Mouse (Mus musculus): ENCODE results near the gene Six1.

Six1 gene

DNA sequence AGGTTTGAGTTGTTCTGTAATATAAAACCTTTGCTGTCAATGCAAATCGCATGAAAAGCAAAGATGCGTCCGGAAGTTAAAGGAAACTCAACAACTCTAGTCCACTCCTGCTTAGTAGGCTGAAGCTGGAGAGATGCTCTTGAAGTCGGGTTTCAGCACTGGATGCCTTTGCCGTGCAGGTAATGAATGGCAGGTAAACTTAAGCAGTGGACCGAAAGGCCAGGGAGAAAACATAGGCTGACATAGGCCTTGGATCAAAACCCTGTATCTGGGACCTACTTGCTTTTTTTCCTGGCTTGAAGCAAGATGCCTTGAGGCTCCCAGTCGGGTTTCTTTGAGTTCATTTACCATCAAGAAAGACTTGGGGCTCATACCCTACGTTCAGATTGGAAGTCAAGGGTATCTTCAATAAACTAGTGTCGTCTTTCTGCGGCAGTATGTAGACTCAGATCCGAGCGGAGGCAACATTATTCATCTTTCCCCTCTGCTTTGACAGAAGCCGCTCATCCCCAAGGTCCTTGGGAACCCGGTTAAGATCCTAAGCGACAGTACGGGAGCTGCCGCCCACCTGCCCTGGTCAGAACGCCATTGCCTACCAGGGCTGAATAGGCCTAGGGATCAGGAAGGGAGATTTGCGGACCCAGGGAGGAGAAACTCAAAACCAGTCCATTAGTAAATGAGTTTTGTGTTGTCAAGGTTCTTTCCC is 4.0 kb downstream of the Six1 start:
- DNase-seq: no peak

DNA sequence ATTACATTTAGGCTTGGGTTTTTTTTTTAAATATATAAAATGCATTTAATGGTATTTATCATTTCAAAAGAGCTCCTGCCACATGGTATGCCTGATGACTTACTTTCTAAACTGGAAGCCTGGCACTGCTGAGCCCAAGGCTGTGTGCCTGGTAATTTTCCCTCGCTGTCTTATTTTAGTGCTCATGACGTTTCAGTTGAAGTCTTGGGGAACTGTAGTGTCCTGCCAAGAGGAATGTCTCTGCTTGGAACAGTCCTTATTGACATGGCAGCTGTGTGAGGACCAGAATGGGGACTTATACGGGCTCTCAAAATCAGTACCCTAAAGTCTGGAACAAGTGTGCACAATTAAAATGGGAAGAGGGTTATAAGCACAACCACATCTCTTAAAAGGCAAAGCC is 5.2 kb downstream of the Six1 start:
- DNase-seq: no peak

DNA sequence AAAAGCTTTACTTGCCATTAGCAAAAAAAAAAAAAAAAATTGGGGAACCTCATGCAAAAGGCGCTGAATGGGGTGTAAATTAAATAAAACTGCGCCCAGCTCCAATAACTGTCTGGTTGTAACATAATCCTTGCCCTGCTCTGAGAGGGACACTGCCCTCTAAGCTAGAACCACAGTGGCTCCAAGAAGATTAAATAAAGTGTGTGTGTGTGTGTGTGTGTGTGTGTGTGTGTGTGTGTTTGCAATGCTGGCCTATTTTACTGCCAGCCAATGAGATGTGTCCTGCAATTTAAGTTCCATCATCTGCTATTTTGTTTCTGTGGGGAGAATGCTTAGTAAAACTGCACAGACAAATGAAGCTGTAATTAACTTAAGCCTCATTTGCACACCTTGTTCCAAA is 6.1 kb downstream of the Six1 start:
- no peak for DNase-seq

DNA sequence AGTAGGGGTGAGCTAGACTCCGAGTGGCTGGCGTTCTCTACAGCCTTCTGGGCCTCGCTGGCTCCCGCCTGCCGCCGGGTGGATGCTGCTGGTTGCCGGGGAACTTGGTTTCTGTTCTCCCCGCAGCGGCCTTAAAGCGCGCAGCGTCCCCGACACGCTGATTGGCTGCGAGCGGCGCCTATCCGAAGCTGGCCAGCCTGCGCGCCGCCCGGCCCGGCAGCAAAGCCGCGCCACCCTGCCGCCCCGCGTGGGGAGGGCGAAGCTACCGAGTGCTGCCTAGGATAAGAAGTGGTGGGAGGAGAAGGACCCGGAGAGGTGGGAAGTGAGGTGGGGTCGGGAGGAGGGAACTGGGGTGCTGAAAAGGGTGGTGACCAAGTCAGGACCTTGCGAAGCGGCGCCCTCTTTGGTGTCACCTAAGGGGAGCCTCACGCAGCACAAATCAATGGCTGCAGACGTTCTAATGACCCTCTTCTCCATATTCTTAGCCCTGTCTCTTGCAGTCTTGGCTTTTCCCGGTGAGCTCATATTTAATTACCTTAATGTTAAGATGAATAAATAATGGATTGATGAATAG is 7.0 kb downstream of the Six1 start:
- peak; percentile 41 to 57 for DNase-seq

DNA sequence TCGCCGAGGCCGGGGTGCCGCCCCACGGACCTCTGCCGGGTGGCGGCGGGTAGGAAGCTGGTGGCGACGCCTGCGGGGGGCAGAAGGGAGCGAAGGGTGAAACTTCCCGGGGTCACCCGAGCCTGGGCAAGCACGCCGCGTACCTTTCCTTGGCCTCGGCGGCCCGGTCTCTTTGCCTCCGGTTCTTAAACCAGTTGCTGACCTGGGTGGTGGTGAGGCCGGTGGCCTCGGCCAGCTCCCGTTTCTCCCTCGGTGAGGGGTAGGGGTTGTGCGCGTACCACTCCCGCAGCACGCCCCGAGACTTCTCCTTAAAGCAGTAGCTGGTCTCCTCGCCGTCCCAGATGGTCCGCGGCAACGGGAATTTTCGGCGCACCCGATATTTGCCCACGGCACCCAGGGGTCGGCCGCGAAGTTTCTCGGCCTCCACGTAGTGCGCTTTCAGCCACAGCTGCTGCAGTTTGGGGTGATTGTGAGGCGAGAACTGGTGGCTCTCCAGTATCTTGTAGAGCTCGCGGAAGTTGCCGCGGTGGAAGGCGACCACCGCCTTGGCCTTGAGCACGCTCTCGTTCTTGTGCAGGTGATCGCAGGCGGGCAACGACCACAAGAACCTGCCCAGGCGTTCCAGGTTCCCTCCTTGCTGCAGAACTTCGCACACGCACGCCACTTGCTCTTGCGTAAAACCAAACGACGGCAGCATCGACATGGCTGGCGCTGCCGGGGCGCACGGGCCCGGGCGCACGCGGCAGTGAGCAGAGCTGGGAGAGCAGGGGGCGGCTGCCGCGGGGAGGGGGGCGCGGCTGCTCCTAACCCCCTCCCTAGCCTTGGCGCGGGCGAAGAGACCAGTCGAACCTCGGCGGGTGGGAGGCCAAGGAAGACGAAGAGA is 7.7 kb downstream of the Six1 start:
- peak; percentile 29 to 38 for DNase-seq

DNA sequence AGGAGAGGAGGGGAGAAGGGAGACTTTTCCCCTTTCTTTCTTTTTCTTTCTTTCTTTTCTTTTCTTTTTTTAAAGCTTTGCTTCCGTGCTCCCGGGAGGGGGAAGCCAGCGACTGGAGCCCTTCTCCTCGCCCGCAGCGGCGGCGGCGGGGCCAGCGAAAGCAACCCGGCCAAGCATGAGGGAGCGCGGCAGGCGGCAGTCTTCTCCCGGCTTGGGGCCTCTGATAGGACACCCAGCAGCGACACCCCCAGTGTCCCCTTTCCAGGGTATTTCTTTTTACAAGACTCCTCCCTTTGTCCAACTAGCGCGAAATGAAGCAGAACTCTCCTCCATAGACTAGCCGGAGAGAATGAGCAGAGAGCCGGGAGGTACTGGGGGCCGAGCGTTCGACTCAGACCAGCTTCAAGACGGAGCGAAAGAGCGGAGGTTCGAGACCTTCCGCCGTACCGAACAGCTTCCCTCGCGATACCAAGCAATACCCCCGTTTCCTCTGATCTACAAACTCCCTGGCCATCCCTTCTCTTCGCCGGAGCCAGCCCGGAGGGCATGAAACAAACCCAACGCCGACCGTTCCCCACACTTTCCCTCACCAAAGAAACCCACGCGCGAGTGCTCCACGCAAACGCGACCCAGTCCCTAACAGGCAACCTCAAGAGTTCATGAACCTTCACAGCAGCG is 8.5 kb downstream of the Six1 start:
- peak in 1 of 2 experiments; percentile 42 for DNase-seq

DNA sequence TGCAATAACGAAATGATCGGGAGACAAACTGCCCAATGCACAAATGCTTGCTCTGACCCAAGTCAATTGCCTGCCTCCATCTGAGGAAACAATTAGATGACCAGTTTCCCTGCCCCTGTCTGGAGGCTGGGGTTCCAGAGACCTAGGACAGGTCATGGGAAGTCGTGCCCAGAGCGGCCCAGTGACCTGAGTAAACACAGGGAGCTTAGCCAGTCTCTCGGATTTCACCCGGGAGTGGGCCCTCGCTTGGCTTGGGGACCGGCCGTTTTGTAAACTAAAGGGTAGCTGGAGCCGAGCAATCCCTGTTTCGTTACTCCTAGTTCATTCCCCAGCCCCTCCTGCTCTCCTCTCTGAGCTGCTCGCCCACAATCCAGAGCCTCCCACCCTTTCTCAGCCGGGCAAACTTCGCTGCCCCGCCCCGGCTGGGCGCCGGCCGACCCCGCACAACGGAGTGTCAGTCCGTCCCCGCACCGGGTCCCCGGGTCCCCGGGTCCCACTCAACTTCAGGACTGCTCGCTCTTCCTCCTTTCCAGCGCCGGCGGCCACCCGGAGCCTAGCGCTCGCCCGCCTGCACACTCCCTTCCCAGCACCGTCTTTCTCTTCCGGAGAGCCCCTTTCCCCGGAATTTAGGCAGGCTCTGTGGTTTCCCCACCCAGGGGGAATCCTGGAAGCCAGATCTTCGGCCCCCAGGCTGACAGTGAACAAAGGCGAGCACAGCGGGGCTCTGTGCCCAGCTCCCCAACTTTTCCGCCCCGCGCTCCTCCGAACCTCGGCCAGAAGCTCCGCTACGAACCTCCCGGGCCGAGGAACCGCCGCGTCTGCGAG is 9.3 kb downstream of the Six1 start:
- peak in 1 of 2 experiments; percentile 33 for DNase-seq

DNA sequence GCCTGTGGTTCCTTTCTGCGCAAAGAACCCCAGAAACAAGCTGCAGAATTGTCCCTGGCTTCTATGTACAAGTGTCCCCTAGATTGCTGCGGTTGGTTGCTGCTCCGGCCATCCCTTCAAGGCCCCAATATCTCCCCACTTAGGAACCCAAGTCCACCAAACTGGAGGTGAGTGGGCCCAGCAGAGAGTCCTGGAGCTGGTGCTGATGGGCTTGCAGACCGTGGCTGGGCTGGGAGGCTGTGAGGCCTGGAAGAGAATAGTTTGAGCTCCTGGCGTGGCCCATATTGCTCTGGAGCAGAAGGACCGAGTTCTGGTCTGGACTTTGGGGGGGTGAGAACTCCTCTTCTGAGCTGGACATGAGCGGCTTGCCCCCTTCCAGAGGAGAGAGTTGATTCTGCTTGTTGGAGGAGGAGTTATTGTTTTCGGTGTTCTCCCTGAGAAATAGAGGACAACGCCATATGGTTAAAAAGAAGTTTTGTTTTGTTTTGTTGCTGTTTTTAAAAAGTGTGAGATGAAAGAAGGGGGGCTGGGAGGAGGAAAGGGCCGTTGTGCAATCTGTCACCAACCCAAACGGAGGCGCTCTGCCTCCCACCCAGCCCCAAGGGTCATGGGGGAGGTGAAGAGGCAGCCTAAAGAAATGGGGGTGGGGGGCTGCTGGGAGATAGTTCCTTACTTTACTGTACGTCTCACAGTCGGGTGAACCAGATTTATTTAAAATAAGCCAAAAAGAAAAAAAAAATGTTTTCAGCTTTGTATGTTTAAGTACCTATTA is 10.1 kb downstream of the Six1 start:
- DNase-seq: peak in 1 of 2 experiments; percentile 9

DNA sequence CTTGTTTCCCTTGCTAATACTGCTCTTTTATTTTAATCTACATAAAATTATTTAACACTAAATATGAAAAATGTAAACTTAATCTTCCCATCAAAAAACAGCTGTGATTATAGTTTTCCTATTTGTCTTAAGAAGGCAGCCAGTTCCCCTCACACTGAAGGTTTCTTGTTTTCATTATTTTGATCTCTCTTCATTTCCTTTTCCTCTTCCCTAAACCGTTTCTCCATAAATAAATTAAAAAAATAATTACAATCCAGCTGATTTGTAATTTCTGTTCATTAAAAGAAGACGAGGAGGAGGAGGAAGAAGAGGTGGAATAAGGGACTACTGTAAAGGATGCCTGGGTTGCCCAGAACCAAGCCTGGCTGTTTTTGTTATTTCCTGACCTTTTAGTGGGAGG is 10.8 kb downstream of the Six1 start:
- DNase-seq: no peak

DNA sequence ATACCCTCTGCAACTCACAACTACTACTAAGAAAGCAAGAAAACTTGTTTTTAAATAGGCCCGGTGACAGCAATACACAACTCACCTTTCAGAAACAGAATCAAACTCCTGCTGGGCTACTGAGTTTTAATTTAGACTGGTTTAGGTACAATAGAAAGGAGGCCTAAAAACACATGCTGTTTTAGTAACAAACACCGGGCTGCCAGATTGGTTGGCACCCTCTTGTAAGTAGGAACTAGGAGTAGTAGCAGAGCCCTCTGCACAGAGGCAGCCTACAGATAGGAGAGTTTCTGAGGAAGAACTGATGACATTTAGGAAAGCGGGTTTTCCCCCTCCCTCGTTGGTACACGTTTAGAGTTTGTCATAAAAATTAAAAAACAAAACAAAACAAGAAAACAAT is 11.3 kb downstream of the Six1 start:
- DNase-seq: no peak

DNA sequence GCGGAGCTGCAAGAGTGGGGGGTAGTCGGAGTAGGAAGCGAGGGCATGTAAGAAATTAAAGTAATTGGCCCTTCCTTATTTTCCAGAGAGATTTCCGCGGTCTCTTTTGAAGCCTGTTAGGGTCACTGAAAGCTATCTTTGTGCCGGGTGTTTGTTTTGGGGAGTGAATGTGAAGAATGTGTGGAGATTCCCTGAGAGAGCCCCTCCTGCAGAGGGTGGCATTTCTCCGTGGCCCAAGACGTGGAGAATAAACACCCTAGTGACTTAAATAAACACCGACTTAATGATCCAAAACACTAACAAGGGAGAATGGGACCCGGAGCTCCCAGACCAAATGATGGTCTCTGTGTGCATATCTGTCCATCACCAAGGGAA is 12.4 kb downstream of the Six1 start:
- DNase-seq: no peak

DNA sequence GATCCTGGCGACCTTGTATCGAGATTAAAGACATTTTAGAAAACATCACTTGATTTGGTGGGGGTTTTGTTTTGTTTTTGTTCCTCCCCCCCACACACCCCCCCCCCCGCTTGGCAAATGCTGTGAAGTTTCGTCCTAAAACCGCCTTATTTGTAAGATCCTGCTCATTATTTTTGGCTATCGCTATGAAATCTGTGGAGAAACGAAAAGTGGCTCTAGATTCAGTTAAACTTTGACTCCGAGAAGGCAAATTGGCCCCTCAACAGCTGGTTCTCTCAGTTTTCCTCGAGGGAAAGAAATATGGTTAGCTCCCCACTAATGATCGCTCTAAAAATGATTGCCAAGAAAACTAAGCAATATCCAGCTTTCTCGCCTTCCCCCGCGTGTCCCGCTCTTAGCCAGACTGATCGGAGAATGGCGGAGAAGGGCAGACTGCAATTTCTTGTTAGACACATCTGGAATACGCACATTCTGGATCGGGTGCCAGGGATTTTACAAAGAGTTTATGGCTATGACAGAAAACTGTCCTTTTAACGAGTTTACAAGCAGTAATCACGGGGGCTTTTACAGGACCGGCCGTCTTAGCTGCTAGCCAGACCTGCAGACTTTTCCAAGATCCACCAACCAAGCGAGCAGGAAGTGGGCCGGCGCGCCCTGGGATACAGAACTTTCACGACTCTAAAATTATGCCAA is 13.0 kb downstream of the Six1 start:
- DNase-seq: peak in 1 of 2 experiments; percentile 8

DNA sequence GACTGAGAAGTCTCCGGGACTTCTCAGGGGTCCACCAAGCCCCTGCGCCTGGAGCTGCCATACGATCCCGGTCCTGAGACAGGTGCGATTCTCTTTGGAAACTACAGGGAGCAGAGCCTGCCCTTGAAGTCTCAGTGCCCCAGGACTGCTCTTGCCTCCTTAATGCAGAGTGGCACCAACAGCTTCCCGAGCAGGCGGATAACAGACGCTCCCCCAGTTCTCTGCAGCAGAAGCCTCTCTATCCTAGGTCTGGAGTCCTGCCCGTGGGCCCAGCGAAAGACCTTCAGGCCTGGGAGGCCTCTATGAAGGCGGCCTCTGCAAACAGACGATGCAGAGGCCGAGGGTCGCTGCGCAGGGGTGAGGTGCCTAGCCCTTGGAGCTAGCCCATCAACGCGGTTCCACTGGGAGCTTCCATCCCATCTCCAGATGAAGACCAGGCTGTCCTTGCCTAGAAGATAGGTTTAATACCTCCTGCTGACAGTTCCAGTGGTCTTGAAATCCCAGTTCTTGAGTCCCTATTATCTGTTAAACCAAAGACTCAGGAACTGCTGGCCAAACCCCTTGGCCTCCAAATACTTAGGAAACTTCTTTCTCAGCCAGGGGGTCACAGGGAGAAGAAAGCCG is 13.6 kb downstream of the Six1 start:
- DNase-seq: no peak

DNA sequence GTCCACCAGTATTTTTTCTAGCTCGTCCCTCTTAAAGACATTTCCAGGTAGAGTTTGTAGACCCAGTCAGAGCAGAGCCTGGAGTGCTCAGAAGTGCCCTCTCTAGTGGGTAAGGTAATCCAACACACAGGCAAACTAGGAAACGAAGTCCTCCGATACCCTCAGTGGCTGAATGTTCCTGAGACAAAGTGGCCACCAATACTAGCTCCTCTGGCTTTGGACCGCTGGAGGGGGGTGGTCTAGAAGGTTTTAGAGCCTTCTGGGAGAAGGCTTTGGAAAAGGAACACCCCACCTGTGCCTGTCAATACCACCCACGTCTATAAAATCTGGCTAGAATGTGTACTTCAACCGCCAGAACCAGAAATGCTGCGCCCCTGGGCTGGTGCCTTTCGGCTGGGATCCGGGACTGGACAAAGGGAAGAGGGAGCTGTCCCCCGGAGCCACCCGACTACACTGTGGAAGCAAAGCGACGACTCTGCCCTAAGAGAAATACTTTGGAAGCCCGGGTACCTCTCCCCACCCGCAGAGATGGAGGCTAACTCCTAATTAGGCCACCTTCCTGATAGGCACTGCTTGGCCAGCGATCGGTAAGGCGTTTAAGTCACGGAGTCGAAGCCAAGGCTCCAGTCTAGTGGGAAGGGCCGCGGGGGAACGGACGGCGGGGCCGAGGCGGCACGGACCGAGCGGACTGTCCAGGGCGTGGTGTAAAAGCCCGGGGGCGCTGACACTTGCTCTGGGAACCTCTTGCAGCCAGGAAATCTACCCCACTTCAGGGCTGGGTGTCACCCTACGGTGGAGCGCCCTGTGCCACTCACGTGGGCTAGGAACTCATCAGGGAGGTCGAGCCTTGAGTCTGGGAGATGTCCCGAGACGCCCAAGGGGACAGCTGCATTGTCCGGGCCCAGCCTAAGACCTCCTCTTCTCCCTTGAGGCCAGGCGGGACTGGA is 14.4 kb downstream of the Six1 start:
- DNase-seq: no peak

DNA sequence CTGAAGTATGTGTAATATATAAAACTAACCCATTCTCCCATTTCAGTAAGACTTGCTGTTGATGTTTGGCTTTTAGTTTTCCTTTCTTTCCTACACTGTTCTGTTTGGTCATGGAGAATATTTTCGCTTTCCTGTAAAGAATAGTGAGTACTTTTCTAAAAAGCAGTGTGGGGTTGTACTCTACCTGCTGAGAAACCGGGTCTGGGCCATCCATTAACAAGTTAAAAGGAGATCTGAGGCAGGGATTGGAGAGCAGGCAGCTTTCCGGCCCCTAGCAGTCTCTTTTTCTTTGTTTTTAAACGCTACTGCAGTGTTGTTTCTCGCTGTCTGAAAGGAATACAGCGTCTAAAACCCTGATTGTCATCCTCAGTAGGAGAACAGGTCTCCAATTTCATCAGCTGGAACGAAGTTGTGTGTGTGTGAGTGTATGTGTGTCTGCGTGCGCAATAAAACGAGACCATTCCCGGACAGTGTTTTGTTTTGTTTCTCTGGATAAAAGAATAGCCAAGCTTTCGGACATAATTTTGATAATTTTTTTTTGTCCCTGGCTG is 15.2 kb downstream of the Six1 start:
- DNase-seq: no peak

DNA sequence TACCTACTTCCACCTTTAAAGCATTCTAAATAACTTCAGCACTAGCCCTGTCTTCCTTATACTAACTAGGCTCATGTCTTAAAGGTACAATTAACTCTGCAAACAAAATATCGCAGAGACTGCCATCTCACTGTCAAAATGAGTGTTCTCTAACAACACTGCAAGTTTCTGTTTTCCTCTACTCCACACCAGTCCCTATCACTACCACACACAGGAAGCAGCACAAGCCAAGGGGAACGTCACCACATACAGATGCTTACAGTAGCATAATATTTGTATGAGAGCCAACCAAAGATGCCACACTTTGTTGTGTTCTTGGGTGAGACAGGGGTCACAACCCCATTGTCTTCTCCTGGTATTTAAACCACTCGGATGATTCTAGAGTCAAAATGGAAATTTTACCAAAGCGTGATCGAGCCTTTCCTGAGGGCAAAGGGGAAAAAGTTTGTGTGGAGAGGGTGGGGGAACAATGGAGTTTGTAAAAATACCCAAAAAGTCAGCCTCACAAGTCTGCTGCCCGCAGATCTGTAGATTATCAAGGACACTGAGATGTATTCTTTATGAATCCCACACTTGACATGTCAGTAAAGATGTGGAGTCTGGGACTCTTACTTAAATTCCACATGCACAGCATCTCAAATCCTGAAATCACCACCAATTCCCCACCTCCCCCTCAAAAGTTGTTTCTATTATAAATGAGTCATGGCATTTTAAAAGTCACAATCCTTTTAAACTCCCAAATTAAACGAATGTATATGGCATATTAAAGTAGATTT is 16.1 kb downstream of the Six1 start:
- no peak for DNase-seq

DNA sequence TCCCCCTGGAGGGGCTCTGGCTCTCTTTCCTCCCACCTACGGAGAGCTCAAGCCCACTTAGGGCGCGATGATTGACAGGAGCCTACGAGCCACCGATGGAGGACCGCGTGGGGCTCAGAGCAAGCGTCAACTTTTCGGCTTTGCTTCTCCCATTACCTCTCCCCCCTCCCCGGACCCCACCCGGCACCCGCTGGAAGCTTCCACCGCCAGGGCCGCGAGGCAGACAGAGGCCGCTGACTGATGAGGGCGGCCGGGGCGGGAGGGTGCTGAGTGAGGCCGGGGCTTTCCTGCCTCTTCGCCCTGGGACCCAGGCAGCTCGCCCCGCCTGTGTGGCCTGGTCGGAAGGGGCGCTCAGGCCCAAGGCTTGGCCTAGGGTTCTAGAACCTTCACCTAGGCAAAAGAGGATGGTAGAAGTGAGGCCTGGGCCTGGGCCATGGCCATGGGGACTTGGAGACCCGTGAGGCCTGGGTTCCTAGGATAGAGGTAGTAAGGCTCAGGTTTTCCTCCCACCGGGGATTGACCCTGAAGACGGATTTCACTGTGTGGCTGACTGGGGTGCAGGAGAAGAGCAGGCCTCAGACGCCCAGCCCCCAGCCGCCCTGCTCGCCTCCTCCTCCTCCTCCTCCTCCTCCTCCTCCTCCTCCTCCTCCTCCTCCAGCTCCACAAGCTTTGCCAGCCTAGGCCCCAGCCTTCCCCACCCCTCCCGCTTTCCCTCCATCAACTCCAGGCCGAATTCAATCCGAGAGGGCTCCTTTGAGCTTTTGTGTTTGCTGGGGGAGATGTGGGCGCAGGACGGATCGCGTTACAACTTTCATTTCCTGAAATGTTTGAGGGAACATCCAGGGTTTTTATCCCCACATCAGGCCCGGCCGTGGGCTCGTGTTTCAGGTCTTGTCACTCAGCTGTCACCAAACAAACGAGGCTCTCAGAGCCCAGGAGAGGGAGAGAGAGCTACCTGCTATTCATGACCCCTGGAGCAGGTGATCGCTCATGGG is 18.5 kb downstream of the Six1 start:
- DNase-seq: no peak

Data from B cell, adult 2 months (primary cell).